Mouse (Mus musculus) layer of hippocampus, adult 9-11 months (tissue): ENCODE measurements around the gene Gpr84.
"Not testable (repeated sequence)": the region's sequence is repeated elsewhere in the genome, so short reads cannot be mapped to it uniquely, and the experiment has no call there.

ENCODE experiments used
- DNase-seq: peaks from one replicate; pipeline ENCODE4 v3.0.0; 2022

The Gpr84 gene

DNA sequence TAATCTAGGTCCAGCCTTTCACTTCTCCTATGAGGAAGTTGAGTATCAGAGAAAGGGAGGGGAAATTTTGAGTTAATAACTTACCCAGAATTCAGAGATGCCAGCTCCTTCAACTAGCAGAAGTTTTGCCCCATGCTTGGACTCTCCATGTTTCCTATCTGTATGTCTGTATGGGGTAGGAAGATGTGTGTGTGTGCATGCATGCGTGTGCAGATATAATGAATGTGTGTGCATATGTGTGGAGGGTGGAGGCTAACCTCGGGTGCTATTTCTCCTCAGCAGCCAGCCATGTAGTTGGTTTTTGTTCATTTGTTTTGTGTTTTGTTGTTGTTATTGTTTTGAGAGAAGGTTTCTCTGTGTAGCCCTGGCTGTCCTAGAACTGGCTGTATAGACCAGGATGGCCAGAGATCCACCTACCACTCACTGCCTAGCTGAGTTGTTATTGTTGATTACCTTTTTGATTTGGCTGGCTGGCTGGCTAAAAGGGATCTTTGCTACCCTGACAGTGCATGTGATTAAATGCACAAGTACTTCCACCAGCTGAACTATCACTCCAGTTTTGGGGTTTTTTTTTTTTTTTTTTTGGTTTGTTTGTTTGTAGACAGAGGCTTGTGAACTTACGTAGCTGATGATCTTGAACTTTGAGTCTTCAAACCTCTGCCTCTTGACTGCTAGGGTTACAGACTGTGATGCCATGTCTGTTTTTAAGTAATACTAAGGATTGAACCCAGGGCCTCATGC is 28.8 kb downstream of the Gpr84 start:
- DNase-seq = no peak

DNA sequence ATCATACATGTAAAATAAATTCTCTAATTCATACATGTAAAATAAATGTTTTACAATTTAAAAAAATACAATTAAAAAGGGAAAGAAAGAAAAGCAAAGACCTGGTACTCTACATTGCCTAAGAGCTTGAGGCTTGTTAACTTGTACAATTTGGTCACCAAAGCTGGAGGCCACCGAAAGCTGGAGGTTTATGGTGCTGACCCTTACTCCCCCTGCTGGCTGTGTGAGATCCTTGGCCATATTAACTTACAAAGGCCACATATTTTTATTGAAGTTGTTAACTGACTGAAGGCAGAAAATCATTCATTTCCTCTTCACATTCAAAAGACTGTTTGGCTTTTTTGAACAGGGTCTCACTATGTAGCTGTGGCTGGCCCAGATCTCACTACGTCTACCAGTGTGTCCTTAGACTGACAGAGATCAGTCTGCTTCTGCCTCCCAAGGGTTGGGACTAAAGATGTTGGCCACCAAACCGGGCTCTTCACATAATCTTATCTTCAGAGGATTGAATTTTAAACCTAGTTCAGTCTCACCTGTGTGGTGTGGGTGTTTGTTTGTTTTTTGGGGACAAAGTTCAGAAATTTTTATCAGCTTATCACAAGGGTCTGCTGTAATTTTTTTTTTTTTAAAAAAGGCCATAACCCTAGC is 29.5 kb downstream of the Gpr84 start:
- DNase-seq = no peak

DNA sequence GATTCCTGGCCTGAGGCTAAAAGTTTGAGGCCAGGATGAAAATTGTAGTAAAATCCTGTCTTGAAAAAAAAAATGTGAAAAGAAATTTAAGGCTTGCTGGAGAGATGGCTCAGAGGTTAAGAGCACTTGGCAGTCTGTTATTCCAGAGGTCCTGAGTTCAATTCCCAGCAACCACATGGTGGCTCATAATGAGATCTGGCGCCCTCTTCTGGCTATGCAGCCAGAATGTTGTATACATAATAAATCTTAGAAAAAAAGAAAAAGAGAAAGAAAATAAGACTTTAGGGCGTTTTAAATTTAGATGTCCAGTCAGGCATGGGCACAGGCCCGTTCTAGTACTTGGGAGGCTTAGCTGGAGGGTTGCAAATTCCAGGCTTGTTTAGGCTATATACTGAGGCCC is 30.7 kb downstream of the Gpr84 start:
- no peak for DNase-seq

DNA sequence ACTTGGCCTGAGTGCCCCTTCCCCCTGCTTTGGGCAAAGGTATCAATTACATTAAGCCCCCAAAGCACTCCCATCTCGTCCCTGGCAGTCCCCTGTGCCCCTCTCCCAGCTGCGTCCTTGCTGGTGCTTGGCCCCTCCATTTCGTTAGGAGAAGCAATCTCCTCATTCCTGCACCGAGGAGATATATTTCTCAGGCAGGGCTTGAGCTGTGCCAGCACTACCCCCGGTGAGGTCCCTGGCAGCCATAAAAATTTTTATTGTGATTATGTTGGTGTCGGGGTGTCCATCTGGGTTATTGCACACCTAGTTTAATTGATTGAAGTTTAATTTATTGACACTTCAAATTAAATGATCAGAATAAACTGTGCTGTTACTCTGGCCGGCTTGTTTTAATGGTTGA is 32.5 kb downstream of the Gpr84 start:
- DNase-seq = no peak

DNA sequence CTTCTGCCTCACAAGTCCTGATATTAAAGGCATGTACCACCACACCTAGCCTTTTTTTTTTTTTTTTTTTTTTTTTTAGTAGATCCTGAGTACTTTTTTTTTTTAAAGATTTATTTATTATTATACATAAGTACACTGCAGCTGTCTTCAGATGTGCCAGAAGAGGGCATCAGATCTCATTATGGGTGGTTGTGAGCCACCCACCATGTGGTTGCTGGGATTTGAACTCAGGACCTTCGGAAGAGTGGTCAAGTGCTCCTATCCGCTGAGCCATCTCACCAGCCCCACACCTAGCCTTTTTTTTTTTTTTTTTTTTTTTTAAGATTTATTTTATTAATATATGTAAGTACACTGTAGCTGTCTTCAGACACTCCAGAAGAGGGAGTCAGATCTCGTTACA is 34.5 kb downstream of the Gpr84 start:
- not testable (repeated sequence) for DNase-seq

DNA sequence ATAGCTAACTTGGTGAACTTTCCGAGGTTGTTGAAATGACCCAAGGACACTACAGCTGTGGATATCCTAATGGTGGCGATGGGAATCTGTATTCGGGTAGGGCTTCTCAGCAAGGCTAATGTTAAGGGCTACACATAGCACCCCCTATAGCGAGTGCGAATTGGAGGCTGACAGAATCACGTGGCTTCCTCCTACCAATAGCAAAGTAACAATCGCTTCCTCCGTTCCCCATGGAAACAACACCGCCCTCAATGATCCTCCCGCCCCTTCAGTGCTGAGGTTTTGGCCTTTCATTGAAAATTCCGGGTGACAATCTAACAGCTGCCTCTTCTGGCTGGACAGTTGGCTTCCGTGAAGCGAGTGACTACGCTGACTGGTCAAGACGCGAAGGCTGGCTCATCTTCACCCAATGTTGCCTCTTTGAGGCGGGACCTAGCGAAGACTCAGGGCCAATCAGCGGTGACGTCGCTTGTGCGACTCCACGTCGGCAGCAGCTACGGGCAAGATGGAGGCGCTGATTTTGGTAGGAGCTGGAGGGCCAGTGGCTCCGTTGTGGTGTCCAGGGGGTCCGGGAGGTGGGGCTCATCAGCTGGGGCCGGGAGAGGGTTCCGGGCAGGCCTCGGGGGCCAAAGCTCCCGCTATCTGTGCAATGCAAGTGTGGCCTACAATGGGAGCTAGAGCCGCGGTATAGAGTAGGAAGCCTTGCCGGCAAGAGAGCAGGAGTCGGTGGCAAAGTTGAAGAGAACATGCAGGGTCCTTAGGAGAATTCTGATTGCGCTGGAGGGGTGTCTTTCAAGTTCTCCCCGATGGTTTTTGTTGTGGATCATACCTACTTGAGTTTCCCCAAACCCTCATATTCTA is 37.8 kb downstream of the Gpr84 start, which contains the start of gene Copz1:
Gene Copz1 (plus strand): TSS at position 296 of the 861 bp plus-strand sequence.
- peak; percentile 99 for DNase-seq

DNA sequence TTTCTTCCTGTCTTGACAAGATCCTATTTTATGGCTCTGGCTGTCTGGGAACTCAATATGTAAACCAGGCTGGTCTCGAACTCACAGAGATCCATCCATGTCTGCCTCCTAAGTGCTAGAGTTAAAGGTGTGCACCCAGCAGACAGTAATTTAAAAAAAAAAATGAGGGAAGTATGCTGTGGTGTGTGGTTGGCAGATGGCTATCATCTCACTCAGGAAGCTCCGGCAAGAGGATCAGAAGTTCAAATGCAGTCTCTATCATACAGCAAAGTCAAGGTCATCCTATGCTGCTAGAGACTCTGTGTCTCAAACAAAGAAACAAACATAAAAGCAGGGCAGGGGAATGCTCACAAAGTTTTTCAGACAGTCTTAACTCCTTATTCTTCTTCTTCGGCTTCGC is 41.5 kb downstream of the Gpr84 start:
- DNase-seq = no peak

DNA sequence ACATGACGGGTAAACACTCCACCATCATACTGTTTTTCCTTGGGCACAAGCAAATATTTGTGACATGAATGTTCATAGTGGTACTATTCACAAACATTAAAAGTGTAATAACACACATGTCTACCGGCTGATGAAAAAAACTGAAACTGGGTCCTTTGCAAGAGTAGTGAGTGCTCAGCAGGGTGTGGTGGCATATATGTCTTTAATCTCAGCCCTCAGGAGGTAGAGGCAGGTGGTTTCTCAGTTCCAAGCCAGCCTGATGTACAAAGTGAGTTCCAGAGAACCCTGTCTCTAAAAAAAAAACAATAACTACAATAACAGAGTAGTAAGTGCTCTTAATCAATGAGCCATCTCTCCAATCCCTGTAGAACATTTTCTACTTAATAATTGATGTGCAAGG is 45.6 kb downstream of the Gpr84 start:
- no peak for DNase-seq

DNA sequence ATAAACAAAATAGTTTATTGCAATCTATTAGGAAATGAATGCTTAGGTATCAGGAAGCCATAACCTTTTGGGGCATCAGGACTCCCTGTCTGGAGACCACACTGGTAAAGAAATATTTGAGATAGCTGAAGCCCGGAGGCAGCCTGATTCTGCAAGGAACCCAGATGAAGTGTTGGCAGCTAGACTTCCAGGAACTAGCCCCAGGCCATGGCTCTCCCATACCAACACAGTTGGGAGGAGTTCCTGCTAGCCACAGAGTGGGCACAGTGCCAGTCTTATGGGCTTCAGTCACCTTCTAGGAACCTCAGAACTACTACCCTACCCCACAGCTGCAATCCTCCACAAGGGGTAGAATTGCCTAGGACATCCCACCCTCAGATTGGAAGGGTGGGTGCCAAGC is 50.4 kb downstream of the Gpr84 start:
- DNase-seq = no peak

DNA sequence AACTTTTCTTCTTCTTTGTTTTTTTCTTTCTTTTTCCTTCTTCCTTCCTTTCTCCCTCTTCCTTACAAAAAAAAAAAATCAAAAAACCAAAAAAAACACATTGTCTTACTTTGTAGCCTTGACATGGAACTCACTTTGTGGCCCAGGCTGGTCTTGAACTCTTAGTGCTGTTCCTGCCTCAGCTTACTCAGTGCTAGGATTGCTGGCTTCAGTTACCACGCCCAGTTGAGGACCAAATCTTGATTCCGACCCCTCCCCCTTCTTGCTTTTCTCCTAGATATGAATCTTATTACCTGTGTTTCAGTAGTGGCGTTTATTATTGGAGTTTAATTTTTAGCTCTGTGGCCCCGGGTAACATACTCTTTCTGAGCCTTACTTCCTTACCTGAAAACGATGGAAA is 51.2 kb downstream of the Gpr84 start:
- DNase-seq = no peak
